9 mouse cellular contexts compared by ENCODE assay signal in the genomic region with DNA sequence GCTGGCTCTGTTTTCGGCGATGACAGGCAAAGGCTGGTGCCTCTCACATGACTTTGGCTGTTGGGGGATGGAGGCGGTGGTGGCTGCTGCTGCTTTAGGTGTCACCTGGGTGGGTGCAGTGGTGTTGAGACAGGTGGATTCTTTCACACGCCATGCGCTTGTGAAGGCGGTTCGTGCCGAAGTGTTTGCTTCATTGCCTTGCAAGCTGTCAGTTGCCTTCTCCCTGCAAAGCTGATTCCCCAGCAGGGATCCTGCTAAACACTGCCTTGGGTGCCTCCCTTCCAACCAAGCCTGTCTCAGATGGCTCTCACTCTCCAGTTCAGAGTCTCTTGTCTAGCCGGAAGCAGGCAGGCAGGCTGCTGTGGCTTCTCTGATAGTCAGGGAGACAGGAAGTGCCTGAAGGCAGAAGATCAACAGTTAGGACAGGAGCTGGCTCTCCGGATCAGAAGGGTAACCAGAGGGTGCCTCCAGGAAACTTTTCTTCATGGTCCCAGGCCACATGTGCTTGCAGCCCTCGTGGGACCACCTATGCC. TPM values are rescaled to one million over a fixed set of nuclear protein-coding genes. Genes with fewer than 3 reads are reported as not detected.
A peak's percentile ranks its signal among the peaks of the same experiment; 100 is the strongest.
DNase-seq lines count a peak whose midpoint lies in the region; ATAC-seq lines count a peak whose summit lies in the region.
"Had no signal": no experiment of that assay in that cellular context is flagged by ENCODE, and none has a peak within 500 bp of the region (broad histone marks: within the 10 kb centered on the region; RNA-seq: fewer than 3 reads in every experiment).

No protein-coding gene starts in this region.

- 0 out of 2 replicates have a peak overlapping the region, but pooled peaks have one; percentile 9 for H3K27ac ChIP-seq in midbrain, embryonic 10.5 days (replicated peaks)
- no peak overlapping the region for H3K27ac ChIP-seq in midbrain, embryonic 15.5 days
- no peak overlapping the region for H3K27ac ChIP-seq in liver, embryonic 16.5 days (ENCODE audit: low read length)
- H3K27ac ChIP-seq in kidney, embryonic 16.5 days (ENCODE audit: low read length), result no peak overlapping the region
- H3K27ac ChIP-seq: midbrain, embryonic 12.5 days had no signal

- no peaks in the 10 kb centered on the region for H3K27me3 ChIP-seq in midbrain, embryonic 10.5 days (ENCODE audit: low read depth, poor library complexity, severe bottlenecking)
- no peaks in the 10 kb centered on the region for H3K27me3 ChIP-seq in midbrain, embryonic 15.5 days (replicated peaks)
- no peaks in the 10 kb centered on the region for H3K27me3 ChIP-seq in liver, embryonic 16.5 days (ENCODE audit: control insufficient read depth, insufficient read depth, low read depth, low read length)
- no peaks in the 10 kb centered on the region for H3K27me3 ChIP-seq in kidney, embryonic 16.5 days (ENCODE audit: insufficient read depth, low read length)
- H3K27me3 ChIP-seq: midbrain, embryonic 12.5 days had no signal

- H3K4me3 ChIP-seq in midbrain, embryonic 10.5 days, result no peak overlapping the region
- no peak overlapping the region for H3K4me3 ChIP-seq in midbrain, embryonic 15.5 days
- no peak overlapping the region for H3K4me3 ChIP-seq in liver, embryonic 16.5 days (ENCODE audit: low read depth, low read length)
- H3K4me3 ChIP-seq in kidney, embryonic 16.5 days (ENCODE audit: low read length), result no peak overlapping the region
- H3K4me3 ChIP-seq: midbrain, embryonic 12.5 days had no signal

- peaks cover 9% of the 10 kb centered on the region for H3K4me1 ChIP-seq in midbrain, embryonic 10.5 days
- no peaks in the 10 kb centered on the region for H3K4me1 ChIP-seq in midbrain, embryonic 15.5 days
- H3K4me1 ChIP-seq in liver, embryonic 16.5 days (ENCODE audit: control insufficient read depth, low read depth, low read length), result peaks cover 4% of the 10 kb centered on the region; the same call in 1 of the 2 replicates
- peaks cover 6% of the 10 kb centered on the region; the same call in 1 of the 2 replicates for H3K4me1 ChIP-seq in kidney, embryonic 16.5 days (ENCODE audit: insufficient read depth, low read length)

- no peaks in the 10 kb centered on the region for H3K9me3 ChIP-seq in midbrain, embryonic 10.5 days (replicated peaks)
- H3K9me3 ChIP-seq in midbrain, embryonic 15.5 days, result no peaks in the 10 kb centered on the region
- H3K9me3 ChIP-seq in liver, embryonic 16.5 days (replicated peaks; ENCODE audit: control insufficient read depth, low read length), result no peaks in the 10 kb centered on the region
- H3K9me3 ChIP-seq in kidney, embryonic 16.5 days (ENCODE audit: low read length), result no peaks in the 10 kb centered on the region
- H3K9me3 ChIP-seq: midbrain, embryonic 12.5 days had no signal

- WGBS in midbrain, embryonic 10.5 days, result 77% methylated on average over 11 of the region's 11 CpGs
- WGBS in midbrain, embryonic 15.5 days, result 73% methylated on average over 11 of the region's 11 CpGs
- WGBS in liver, embryonic 16.5 days (ENCODE audit: insufficient replicate concordance), result 11% methylated on average over 11 of the region's 11 CpGs
- 35% methylated on average over 11 of the region's 11 CpGs for WGBS in kidney, embryonic 16.5 days

- ATAC-seq in midbrain, embryonic 15.5 days (replicated peaks), result no peak
- ATAC-seq in granulocyte monocyte progenitor cell, adult 5-6 weeks (replicated peaks; ENCODE audit: poor library complexity, severe bottlenecking), result peak; percentile 61
- peak; percentile 76 for ATAC-seq in liver, embryonic 16.5 days (ENCODE audit: low read depth)
- ATAC-seq in kidney, embryonic 16.5 days (ENCODE audit: low FRiP score, low TSS enrichment), result no peak

- no peak for DNase-seq in midbrain, embryonic 10.5 days (ENCODE audit: low spot score)
- DNase-seq in thymus, postnatal 10 days (ENCODE audit: low spot score in 2 of 2), result peak; percentile 62 to 67
- no peak for DNase-seq in embryo, embryonic 9.5 days (ENCODE audit: extremely low spot score)
- no peak for DNase-seq in kidney, adult 9 months

- no peaks in the 10 kb centered on the region for H3K36me3 ChIP-seq in midbrain, embryonic 10.5 days
- H3K36me3 ChIP-seq in midbrain, embryonic 15.5 days (replicated peaks), result no peaks in the 10 kb centered on the region
- H3K36me3 ChIP-seq in liver, embryonic 16.5 days (ENCODE audit: control insufficient read depth, insufficient read depth), result no peaks in the 10 kb centered on the region
- no peaks in the 10 kb centered on the region for H3K36me3 ChIP-seq in kidney, embryonic 16.5 days (ENCODE audit: insufficient read depth, low read length)
- H3K36me3 ChIP-seq: midbrain, embryonic 12.5 days had no signal

- H3K4me2 ChIP-seq in midbrain, embryonic 15.5 days, result no peak overlapping the region
- 0 out of 2 replicates have a peak overlapping the region, but pooled peaks have one; percentile 6 for H3K4me2 ChIP-seq in liver, embryonic 16.5 days (ENCODE audit: low read depth, low read length)
- H3K4me2 ChIP-seq in kidney, embryonic 16.5 days (replicated peaks; ENCODE audit: low read depth, low read length), result no peak overlapping the region
- H3K4me2 ChIP-seq: midbrain, embryonic 12.5 days had no signal

- no peak overlapping the region for H3K9ac ChIP-seq in midbrain, embryonic 15.5 days
- no peak overlapping the region for H3K9ac ChIP-seq in liver, embryonic 16.5 days (ENCODE audit: low read depth, low read length)
- no peak overlapping the region for H3K9ac ChIP-seq in kidney, embryonic 16.5 days (replicated peaks; ENCODE audit: low read length)
- H3K9ac ChIP-seq: midbrain, embryonic 12.5 days had no signal

RNA-seq across cellular contexts. Expression of a gene that starts 20.3 kb away (rescaled TPM):
- 39.5 and 40.5 TPM in 2 replicates for polyA plus RNA-seq in midbrain, embryonic 10.5 days (2016; fragmentation: Nextera tagmentation; extraction: Ambion mirVana)
- 27.7 and 29.9 TPM in 2 replicates for polyA plus RNA-seq in midbrain, embryonic 15.5 days (2015; fragmentation: Nextera tagmentation; extraction: Ambion mirVana)
- total RNA-seq in granulocyte monocyte progenitor cell, adult 5-6 weeks (2014; fragmentation: Nextera tagmentation), result 22.9 and 32.1 TPM in 2 replicates
- total RNA-seq in granulocyte monocyte progenitor cell, adult 5-6 weeks (2017), result 24.1 and 29.5 TPM in 2 replicates
- polyA plus RNA-seq in liver, embryonic 16.5 days (2015; fragmentation: Nextera tagmentation; extraction: Ambion mirVana), result 13.1 and 15.1 TPM in 2 replicates
- polyA plus RNA-seq in kidney, embryonic 16.5 days (2015; fragmentation: Nextera tagmentation; extraction: Ambion mirVana), result 44.1 and 47.0 TPM in 2 replicates

RNA-seq across cellular contexts. Expression of a gene that starts 54.6 kb away (rescaled TPM):
- polyA plus RNA-seq in midbrain, embryonic 10.5 days (2016; fragmentation: Nextera tagmentation; extraction: Ambion mirVana), result 20.7 and 21.8 TPM in 2 replicates
- 31.9 and 35.8 TPM in 2 replicates for polyA plus RNA-seq in midbrain, embryonic 15.5 days (2015; fragmentation: Nextera tagmentation; extraction: Ambion mirVana)
- total RNA-seq in granulocyte monocyte progenitor cell, adult 5-6 weeks (2014; fragmentation: Nextera tagmentation), result 14.3 and 16.8 TPM in 2 replicates
- 45.2 and 102 TPM in 2 replicates for total RNA-seq in granulocyte monocyte progenitor cell, adult 5-6 weeks (2017)
- 11.8 and 13.5 TPM in 2 replicates for polyA plus RNA-seq in liver, embryonic 16.5 days (2015; fragmentation: Nextera tagmentation; extraction: Ambion mirVana)
- polyA plus RNA-seq in kidney, embryonic 16.5 days (2015; fragmentation: Nextera tagmentation; extraction: Ambion mirVana), result 21.1 TPM in 2 replicates

Comparison
In these comparisons a context has a peak if more than half of its experiments do, and no peak if none do; other contexts are left out.
1. DNase-seq: peak in thymus, postnatal 10 days (2 of 2); none in midbrain, embryonic 10.5 days (single experiment), embryo, embryonic 9.5 days (single experiment) and kidney, adult 9 months (single experiment).
2. ATAC-seq: peak in granulocyte monocyte progenitor cell, adult 5-6 weeks (single experiment) and liver, embryonic 16.5 days (single experiment); none in midbrain, embryonic 15.5 days (single experiment) and kidney, embryonic 16.5 days (single experiment).